Mouse (Mus musculus) kidney, adult 18-20 months (tissue): ENCODE measurements around the gene Lrrc15.

ENCODE experiments used
- DNase-seq: peaks from one replicate; pipeline ENCODE4 v3.0.0; 2021

Lrrc15 gene

DNA sequence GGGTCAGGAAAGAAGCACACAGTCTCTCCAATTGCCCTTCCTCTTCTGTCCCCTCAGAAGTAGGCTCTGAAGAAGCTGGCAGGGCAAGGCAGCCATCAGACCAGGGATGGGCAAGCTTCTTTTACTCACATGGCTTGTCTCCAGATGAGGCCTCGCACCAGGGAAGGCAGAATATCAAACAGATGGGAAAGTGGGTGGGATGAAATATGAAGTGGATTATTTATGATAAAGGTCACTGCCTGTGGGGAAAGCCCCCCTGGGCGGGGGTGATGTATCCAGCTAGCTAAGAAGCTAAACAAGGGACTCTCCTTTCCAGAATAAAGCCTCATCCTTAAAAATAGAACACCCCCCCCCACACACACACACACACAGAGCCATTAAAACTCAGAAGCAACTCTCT is 47.5 kb downstream of the Lrrc15 start:
- no peak for DNase-seq

DNA sequence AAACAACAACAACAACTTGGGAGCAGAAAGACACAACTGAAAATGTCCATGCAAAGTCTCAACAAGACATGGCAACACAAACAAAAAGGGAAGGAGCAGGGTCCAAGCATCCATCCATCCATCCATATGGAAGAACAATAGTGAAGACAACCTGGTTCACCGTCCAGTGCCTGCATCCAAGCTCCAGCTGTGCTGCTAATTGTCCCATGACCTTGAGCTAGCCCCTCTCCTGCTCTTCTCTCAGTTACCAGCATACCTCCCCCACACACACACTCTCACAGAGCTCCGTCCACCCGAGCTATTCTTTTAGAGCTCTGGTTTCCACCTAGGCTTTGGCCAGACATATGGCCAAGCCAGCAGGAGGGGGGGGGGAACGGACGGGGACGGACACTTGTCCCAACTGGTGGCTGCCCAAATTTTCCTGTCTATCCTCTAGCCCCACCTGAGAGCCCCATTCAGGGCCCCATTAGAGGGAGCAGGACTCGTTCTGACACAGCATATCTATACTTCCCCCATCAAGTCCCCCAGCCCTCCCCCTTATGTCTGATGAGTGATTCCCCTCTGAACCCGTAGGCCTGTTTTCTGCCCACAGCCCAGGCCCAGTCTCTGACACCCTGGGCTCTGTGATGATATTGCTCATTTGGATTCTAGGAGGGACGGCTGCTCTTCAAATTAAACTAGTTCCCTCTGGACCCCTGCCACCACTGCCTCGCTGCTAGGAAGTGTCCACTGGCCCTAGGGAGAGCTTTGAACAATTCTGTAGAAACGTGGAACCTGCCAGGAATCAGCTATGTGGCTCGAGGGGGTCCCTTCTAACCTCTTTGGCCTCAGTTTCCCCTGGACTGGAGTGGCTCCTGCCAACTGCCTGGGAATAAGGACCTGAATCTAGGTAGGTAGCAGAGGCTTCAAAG is 48.2 kb downstream of the Lrrc15 start:
- no peak for DNase-seq

DNA sequence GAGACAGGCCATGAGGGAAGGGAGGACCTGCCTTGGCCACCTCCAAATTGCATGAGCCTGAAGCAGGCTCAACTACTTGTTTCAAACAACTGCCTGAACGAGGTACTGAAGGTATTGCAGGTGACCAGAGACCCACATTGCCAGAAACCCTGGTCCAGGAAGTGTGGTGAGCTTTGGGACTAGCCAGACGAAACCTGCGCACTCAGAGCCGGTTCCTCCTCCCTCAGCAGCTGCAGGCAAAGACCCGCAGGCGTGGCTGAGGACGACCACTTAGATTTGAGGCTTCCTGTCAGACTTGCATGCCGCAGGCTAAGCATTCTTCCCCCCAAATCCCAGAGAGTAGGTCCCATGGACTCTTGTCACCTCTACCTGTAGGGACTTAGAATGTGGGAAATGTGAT is 49.0 kb downstream of the Lrrc15 start:
- no peak for DNase-seq

GRCm38 (mm10) chr16:30231882-30232604 is 51.0 kb downstream of the Lrrc15 start:
- DNase-seq: no peak

GRCm38 (mm10) chr16:30227352-30227751 is 55.7 kb downstream of the Lrrc15 start:
- no peak for DNase-seq

DNA sequence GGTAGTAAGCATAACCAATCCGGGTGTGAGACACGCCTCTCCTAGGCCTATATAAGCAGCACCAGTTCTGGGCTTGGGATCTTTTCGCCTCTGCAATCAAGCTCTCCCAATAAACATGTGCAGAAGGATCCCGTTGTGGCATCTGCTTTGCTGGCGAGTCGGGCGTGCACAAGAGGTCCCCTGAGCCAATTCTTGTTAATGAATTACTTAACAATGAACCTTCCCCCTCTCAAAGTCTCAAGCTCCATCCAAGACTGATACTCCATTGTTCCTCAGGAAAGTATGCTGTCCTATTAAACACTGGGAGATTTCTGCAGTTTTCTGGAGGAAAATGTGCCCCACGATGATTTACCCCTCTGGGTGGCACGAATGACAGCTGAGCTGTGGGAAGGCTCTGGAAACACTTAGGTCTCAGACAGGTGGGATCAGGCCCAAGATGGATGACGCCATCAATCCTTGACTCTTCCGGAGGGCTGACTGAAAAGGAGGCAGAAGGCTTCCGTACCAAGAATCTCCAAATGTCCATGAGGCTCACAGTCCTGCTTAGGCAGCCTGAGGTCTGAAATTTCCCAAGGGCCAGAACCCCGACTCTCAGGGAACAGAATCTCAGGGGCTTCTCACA is 61.8 kb downstream of the Lrrc15 start:
- DNase-seq: no peak
